Mouse (Mus musculus): ENCODE measurements at regions not wholly inside any gene's neighbourhood (a gene's known extent, or its start where the extent isn't known, plus 50 kb on each side); places are given as distances from the start of the nearest gene placed in this dataset.
"Not testable (repeated sequence)": the region's sequence is repeated elsewhere in the genome, so short reads cannot be mapped to it uniquely, and the experiment has no call there.

GRCm38 (mm10) chr8:126877039-126877365 lies 68.6 kb downstream of the Tomm20 start:
- DNase-seq (ENCODE audit: low spot score in 2 of 2), result no peak

- no peak for DNase-seq (ENCODE audit: low spot score in 2 of 2)
Observed at GRCm38 (mm10) chr8:126876300-126877038, 69.2 kb downstream of the Tomm20 start.

DNA sequence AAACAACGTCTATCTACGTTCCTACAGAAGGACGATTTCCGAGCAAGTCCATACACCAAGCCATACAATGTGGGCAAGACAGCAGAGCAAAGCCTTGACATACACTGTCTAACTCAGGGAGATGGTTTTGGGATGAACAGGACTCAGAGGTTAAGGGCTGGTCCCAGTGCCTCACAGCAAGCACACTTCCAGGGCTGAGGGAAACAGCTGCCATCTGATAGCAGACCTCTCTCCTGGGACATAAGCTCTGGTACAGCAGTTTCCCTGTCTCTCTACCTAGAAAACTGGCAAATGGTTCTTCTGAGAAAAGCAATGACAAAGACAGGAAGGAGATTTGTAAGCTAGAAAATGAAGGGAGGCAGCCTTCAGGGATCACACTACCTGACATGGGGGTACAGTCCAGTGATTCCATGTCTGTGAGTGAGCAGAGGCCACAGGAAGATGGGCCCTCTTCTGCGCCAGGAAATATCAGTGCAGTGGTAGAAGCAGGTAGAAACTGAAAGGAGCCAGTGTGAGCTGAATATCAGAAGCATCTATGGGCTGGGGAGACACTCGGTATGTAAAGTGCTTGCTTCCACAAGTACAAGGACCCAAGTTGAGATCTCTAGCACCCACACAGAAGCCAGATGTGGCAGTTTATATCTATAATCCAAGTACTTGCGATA lies 70.0 kb downstream of the Tomm20 start:
- DNase-seq (ENCODE audit: low spot score in 2 of 2), result no peak

DNA sequence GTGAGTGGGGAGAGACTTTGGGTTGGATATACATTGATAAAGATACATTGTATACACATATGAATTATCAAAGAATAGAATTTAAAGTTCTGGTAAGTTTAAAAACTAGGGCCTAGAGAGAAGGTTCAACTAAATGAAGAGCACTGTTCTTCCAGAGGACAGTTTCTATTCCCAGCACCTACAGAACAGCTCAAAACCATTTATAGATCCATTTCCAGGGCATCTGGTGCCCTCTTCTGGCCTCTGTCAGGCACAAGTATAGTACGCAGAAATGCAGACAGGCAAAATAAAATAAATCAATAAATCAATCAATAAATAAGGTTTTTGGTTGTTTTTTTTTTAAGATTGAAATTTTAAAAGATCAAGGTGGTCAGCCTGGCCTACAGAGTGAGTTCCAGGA lies 70.8 kb downstream of the Tomm20 start:
- DNase-seq (ENCODE audit: low spot score in 2 of 2), result no peak

DNA sequence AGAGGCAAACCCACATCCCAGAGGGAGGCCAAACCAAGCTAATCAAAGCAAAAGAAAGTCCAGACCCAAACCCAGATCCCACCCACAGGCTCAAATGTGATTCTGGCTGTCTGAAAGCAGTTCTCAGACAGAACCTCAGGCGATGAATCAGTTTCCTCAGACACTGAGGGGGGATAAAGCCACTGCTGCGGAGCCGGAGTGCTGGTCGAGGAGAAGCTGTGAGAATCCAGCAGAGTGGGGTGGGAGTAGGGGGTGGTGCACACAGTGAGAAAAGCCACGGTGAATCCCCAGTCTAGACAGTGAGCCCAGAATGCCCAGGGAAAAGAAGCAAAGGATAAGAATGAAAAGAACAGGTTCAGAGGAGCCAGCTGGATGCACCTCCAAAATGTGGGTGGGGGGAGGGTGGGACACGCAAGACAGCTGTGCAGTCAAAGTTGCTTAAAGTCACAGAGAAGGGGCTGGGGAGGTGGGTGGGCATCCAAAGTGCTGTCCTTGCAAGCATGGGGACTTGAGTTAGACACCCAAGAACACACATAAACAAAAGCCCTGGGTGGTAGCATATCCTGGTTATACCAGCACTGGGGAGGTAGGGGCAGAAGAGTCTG lies 71.4 kb downstream of the Tomm20 start:
- no peak for DNase-seq (ENCODE audit: low spot score in 2 of 2)

GRCm38 (mm10) chr8:126873306-126873705 lies 72.3 kb downstream of the Tomm20 start:
- DNase-seq (ENCODE audit: low spot score in 2 of 2), result no peak

- DNase-seq (ENCODE audit: low spot score in 2 of 2), result no peak
Observed at GRCm38 (mm10) chr8:126872574-126872973, 73.1 kb downstream of the Tomm20 start.

- DNase-seq (ENCODE audit: low spot score in 2 of 2), result no peak
Observed at GRCm38 (mm10) chr8:126872133-126872532, 73.5 kb downstream of the Tomm20 start.

DNA sequence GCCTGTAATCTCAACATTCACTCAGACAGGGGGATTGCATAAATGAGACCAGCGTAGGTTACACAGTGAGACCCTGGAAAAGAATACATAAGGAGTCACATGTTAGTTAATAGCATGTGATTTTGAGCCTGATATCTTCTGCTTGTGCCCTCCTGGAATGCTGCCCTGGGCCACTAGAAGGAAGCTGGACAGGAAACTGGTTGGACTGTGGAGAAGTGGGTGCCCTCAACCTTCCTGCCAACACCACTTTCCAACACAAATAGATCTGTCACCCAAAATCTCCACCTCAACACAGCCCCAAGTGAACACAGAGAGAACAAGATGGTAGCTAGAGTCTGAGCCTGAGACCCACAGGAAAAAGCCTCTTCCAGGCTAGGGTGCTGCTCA lies 76.2 kb downstream of the Tomm20 start:
- no peak for DNase-seq (ENCODE audit: low spot score in 2 of 2)

- no peak for DNase-seq (ENCODE audit: low spot score in 2 of 2)
Observed at GRCm38 (mm10) chr8:126868831-126869463, 76.7 kb downstream of the Tomm20 start.

- no peak for DNase-seq (ENCODE audit: low spot score in 2 of 2)
Observed at GRCm38 (mm10) chr8:126867121-126867988, 78.3 kb downstream of the Tomm20 start.

GRCm38 (mm10) chr8:126864314-126864948 lies 81.2 kb downstream of the Tomm20 start:
- DNase-seq (ENCODE audit: low spot score in 2 of 2), result no peak

DNA sequence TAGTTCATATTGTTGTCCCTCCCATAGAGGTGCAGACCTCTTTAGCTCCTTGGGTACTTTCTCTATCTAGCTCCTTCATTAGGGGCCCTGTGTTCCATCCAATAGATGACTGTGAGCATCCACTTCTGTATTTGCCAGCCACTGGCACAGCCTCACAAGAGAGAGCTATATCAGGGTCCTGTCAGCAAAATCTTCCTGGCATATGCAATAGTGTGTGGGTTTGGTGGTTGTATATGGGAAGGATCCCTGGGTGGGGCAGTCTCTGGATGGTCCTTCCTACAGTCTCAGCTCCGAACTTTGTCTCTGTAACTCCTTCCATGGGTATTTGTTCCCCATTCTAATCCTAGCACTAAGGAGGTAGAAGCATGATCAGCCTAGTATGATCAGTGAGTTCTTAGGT lies 82.0 kb downstream of the Tomm20 start:
- DNase-seq (ENCODE audit: low spot score in 2 of 2), result not testable (repeated sequence)

GRCm38 (mm10) chr8:126861754-126862153 lies 83.9 kb downstream of the Tomm20 start:
- DNase-seq (ENCODE audit: low spot score in 2 of 2), result no peak

- no peak for DNase-seq (ENCODE audit: low spot score in 2 of 2)
Observed at GRCm38 (mm10) chr8:126860630-126861029, 85.0 kb downstream of the Tomm20 start.

GRCm38 (mm10) chr8:126859706-126860424 lies 85.8 kb downstream of the Tomm20 start:
- DNase-seq (ENCODE audit: low spot score in 2 of 2), result no peak

GRCm38 (mm10) chr8:126857307-126858203 lies 88.1 kb downstream of the Tomm20 start:
- DNase-seq (ENCODE audit: low spot score in 2 of 2), result no peak

- DNase-seq (ENCODE audit: low spot score in 2 of 2), result no peak
Observed at GRCm38 (mm10) chr8:126855914-126856313, 89.7 kb downstream of the Tomm20 start.

DNA sequence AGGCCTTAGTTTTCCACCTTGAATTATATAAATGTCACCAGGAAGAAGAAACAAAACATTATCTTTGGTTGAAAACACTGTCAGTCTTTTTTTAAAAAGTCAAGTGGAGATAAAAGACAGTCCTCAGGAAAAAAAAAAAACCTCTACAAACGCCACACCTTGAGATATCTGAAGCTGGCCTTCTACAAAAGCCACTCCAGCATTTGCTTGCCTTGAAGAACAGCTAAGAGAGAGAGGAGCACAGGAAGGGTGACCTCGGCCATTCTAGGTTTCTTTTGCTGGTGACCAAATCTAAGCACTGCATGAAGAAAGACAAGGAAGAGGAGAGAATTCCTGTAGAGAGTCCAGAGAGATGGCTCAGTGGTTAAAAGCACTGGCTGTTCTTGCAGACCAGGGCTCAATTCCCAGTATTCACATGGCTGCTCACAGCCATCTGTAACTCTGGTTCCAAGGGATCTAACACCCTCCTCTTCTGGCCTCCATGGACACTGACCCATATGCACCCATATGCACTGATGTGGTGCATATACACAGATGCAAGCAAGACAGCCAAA lies 90.5 kb downstream of the Tomm20 start:
- no peak for DNase-seq (ENCODE audit: low spot score in 2 of 2)

Data from layer of hippocampus, postnatal 10 days (tissue).